Mouse (Mus musculus): ENCODE results near the gene Ctps. TPM values are rescaled to one million over a fixed set of nuclear protein-coding genes. Genes with fewer than 3 reads are reported as not detected.

Gene Ctps
- polyA plus RNA-seq, 1 experiment from 2014 or later, result 97.7 TPM

DNA sequence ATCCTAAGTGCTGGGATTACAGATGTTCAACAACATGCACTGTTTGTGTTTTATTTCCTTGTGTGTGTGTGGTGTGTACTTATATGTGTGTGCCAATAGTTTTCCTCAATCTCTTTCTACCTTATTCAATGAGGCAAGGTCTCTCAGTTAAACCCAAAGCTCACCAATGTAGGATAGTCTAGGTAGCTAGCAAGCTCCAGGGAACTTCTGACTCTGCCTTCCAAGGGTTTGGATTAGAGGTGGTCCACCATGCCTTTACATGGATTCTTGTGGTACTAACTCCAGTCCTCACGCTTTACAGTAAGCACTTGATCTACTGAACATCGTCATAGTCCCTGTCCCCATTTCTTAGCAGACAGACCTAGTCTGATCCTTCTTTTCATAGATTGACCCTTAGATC lies 55.7 kb downstream of the Ctps start:
- Histone ChIP-seq H3K9me3 (no peaks in the 10 kb centered on the region), H3K4me1 (no peaks in the 10 kb centered on the region), H3K9ac (replicated peaks) (no peak overlapping the region), H3K4me2 (replicated peaks) (no peak overlapping the region), H3K4me3 (no peak overlapping the region), H3K27ac (replicated peaks) (no peak overlapping the region), H3K36me3 (peaks cover 38% of the 10 kb centered on the region), H3K27me3 (no peaks in the 10 kb centered on the region)
- no peak for ATAC-seq (replicated peaks)
- WGBS, result 91% methylated on average over 2 of the region's 2 CpGs

GRCm38 (mm10) chr4:120511203-120511602 lies 58.9 kb downstream of the Ctps start:
- Histone ChIP-seq H3K4me3 (no peak overlapping the region), H3K9ac (replicated peaks) (no peak overlapping the region), H3K4me1 (no peaks in the 10 kb centered on the region), H3K4me2 (replicated peaks) (no peak overlapping the region), H3K27me3 (no peaks in the 10 kb centered on the region), H3K27ac (replicated peaks) (no peak overlapping the region), H3K36me3 (peaks cover 48% of the 10 kb centered on the region), H3K9me3 (no peaks in the 10 kb centered on the region)
- ATAC-seq (replicated peaks), result no peak
- 97% methylated on average over 4 of the region's 4 CpGs for WGBS

- H3K27ac ChIP-seq (replicated peaks), result no peak overlapping the region
- no peak overlapping the region for H3K9ac ChIP-seq (replicated peaks)
- H3K36me3 ChIP-seq, result peaks cover 49% of the 10 kb centered on the region
- 78% methylated on average over 1 of the region's 1 CpGs for WGBS
- ATAC-seq (replicated peaks), result no peak
- H3K4me1 ChIP-seq, result no peaks in the 10 kb centered on the region
- no peak overlapping the region for H3K4me2 ChIP-seq (replicated peaks)
- no peaks in the 10 kb centered on the region for H3K9me3 ChIP-seq
- no peaks in the 10 kb centered on the region for H3K27me3 ChIP-seq
- no peak overlapping the region for H3K4me3 ChIP-seq
Measured at GRCm38 (mm10) chr4:120506955-120507354, 63.1 kb downstream of the Ctps start.

Other genes starting within 250 kb of the Ctps start
- 65.8 and 72.4 TPM in 2 replicates for gene Scmh1, start 165.0 kb downstream of the Ctps start, polyA plus RNA-seq (2015; fragmentation: Nextera tagmentation; extraction: Ambion mirVana)
- gene Slfnl1, start 38.0 kb downstream of the Ctps start, polyA plus RNA-seq (2015; fragmentation: Nextera tagmentation; extraction: Ambion mirVana), result not detected in 2 replicates
- gene Gm8439, start 18.5 kb upstream of the Ctps start, polyA plus RNA-seq (2015; fragmentation: Nextera tagmentation; extraction: Ambion mirVana), result not detected in 2 replicates
- 0.41 and 0.64 TPM in 2 replicates for gene Cited4, start 96.3 kb upstream of the Ctps start, polyA plus RNA-seq (2015; fragmentation: Nextera tagmentation; extraction: Ambion mirVana)
- 8.8 TPM in 2 replicates for gene Kcnq4, start 178.3 kb upstream of the Ctps start, polyA plus RNA-seq (2015; fragmentation: Nextera tagmentation; extraction: Ambion mirVana)

All from forebrain, embryonic 15.5 days (tissue).